Mouse (Mus musculus): ENCODE results near the gene Cep57. TPM values are rescaled to one million over a fixed set of nuclear protein-coding genes. Genes with fewer than 3 reads are reported as not detected.

Gene Cep57
- total and polyA plus RNA-seq, 3 experiments: 26.5 to 50.6 (median 49.4) TPM

- Histone ChIP-seq H3K27me3 (replicated peaks) (no peaks in the 10 kb centered on the region), H3K9me3 (replicated peaks; ENCODE audit: low read length) (no peaks in the 10 kb centered on the region), H3K4me3 (replicated peaks in 1 of 3; ENCODE audit: low read depth in 2 of 3, low read length in 2 of 3, poor library complexity in 1 of 3) (no peak overlapping the region), H3K9ac (ENCODE audit: insufficient read depth, low read depth) (no peak overlapping the region), H3K4me2 (ENCODE audit: insufficient read depth, low read depth, poor library complexity, severe bottlenecking) (no peak overlapping the region), H3K4me1 (ENCODE audit: control insufficient read depth in 1 of 2, insufficient read depth in 2 of 2) (no peaks in the 10 kb centered on the region), H3K36me3 (replicated peaks in 1 of 2; ENCODE audit: control insufficient read depth in 1 of 2, insufficient read depth in 1 of 2, low read length in 1 of 2) (peaks cover 11 to 57% of the 10 kb centered on the region in 2 experiments), H3K79me2 (replicated peaks; ENCODE audit: control insufficient read depth, extremely low read depth, insufficient read depth, poor library complexity, severe bottlenecking) (no peaks in the 10 kb centered on the region), H3K27ac (ENCODE audit: insufficient read depth, low read depth) (no peak overlapping the region)
- TF ChIP-seq MAFK (IDR thresholded peaks at IDR 0.05; ENCODE audit: insufficient replicate concordance, low read length) (0 out of 2 replicates have a peak, but pooled peaks have one; percentile 63), ETS1 (conservative IDR thresholded peaks at IDR 0.05; ENCODE audit: low read depth, low read length) (no peak)
- dilution Hi-C loops (cut with MboI; ENCODE audit: extremely low pct_ligation_motif_present, extremely low pct_unique_long_range_greater_than_20kb, low sequenced_read_pairs): no loop called here
- no peak for DNase-seq (ENCODE audit: extremely low read depth)
- in situ Hi-C loops (cut with MboI; ENCODE audit: low pct_ligation_motif_present, low pct_unique_long_range_greater_than_20kb, low sequenced_read_pairs): no loop called here
Observed at GRCm38 (mm10) chr9:13781985-13782384, 44.9 kb downstream of the Cep57 start.

GRCm38 (mm10) chr9:13774732-13775131, 52.2 kb downstream of the Cep57 start:
- Histone ChIP-seq H3K9ac (ENCODE audit: insufficient read depth, low read depth) (no peak overlapping the region), H3K27me3 (replicated peaks) (no peaks in the 10 kb centered on the region), H3K36me3 (replicated peaks in 1 of 2; ENCODE audit: control insufficient read depth in 1 of 2, insufficient read depth in 1 of 2, low read length in 1 of 2) (peaks cover 0 to 30% of the 10 kb centered on the region in 2 experiments), H3K4me2 (ENCODE audit: insufficient read depth, low read depth, poor library complexity, severe bottlenecking) (no peak overlapping the region), H3K79me2 (replicated peaks; ENCODE audit: control insufficient read depth, extremely low read depth, insufficient read depth, poor library complexity, severe bottlenecking) (0 out of 2 replicates have a peak, but pooled peaks cover 5% of the 10 kb centered on the region), H3K4me3 (replicated peaks in 1 of 3; ENCODE audit: low read depth in 2 of 3, low read length in 2 of 3, poor library complexity in 1 of 3) (no peak overlapping the region), H3K4me1 (ENCODE audit: control insufficient read depth in 1 of 2, insufficient read depth in 2 of 2) (no peaks in the 10 kb centered on the region), H3K9me3 (replicated peaks; ENCODE audit: low read length) (no peaks in the 10 kb centered on the region), H3K27ac (ENCODE audit: insufficient read depth, low read depth) (no peak overlapping the region)
- dilution Hi-C loops (cut with MboI; ENCODE audit: extremely low pct_ligation_motif_present, extremely low pct_unique_long_range_greater_than_20kb, low sequenced_read_pairs) (no loop called here), in situ Hi-C loops (cut with MboI; ENCODE audit: low pct_ligation_motif_present, low pct_unique_long_range_greater_than_20kb, low sequenced_read_pairs) (no loop called here)
- no peak for TF ChIP-seq RCOR1 (conservative IDR thresholded peaks at IDR 0.05; ENCODE audit: low read depth, low read length)
- TF ChIP-seq ZKSCAN1 (IDR thresholded peaks at IDR 0.05; ENCODE audit: borderline replicate concordance, low read depth, low read length): no peak
- TF ChIP-seq BHLHE40 (IDR thresholded peaks at IDR 0.05; ENCODE audit: low read depth, low read length): no peak
- TF ChIP-seq ETS1 (conservative IDR thresholded peaks at IDR 0.05; ENCODE audit: low read depth, low read length): no peak
- TF ChIP-seq NELFE (IDR thresholded peaks at IDR 0.05; ENCODE audit: low read depth, low read length): no peak
- TF ChIP-seq MAZ (IDR thresholded peaks at IDR 0.05; ENCODE audit: low read depth, low read length): no peak
- no peak for TF ChIP-seq USF1 (IDR thresholded peaks at IDR 0.05; ENCODE audit: low read depth, low read length)
- no peak for TF ChIP-seq KAT2A (IDR thresholded peaks at IDR 0.05; ENCODE audit: insufficient replicate concordance, low read length)
- no peak for TF ChIP-seq HCFC1 (IDR thresholded peaks at IDR 0.05; ENCODE audit: low read depth, low read length)
- TF ChIP-seq GABPA (IDR thresholded peaks at IDR 0.05; ENCODE audit: insufficient replicate concordance, low read depth, low read length): no peak
- no peak for TF ChIP-seq ZMIZ1 (IDR thresholded peaks at IDR 0.05; ENCODE audit: low read depth, low read length)
- TF ChIP-seq ZC3H11A (IDR thresholded peaks at IDR 0.05; ENCODE audit: low read depth, low read length): no peak
- TF ChIP-seq E2F4 (IDR thresholded peaks at IDR 0.05; ENCODE audit: insufficient replicate concordance, low read depth, low read length): no peak
- no peak for TF ChIP-seq MEF2A (IDR thresholded peaks at IDR 0.05; ENCODE audit: borderline replicate concordance, low read depth, low read length)
- DNase-seq (ENCODE audit: extremely low read depth): no peak
